Mouse (Mus musculus) CD4-positive, CD25-positive, alpha-beta regulatory T cell (primary cell): ENCODE measurements around the gene Mad1l1. TPM values are rescaled to one million over a fixed set of nuclear protein-coding genes. Genes with fewer than 3 reads are reported as not detected.

ENCODE experiments used
- polyA plus RNA-seq: library from polyadenylated mRNA; unstranded; fragments of 100-300 nt; shearing (Covaris generic); gene quantifications from one replicate; pipeline ENCODE4 v1.2.1, GENCODE M21; 2017

The Mad1l1 gene
- 29.0 TPM for polyA plus RNA-seq

GRCm38 (mm10) chr5:140321042-140321755 is at the start of gene Mad1l1, which contains the start of gene Nudt1:
Mad1l1 (minus strand) TSS chr5:140321552.
Nudt1 (plus strand) TSS chr5:140321656.

GRCm38 (mm10) chr5:140331615-140332512 is 10.5 kb upstream of the Mad1l1 start, which contains the start of gene Mrm2:
Mrm2 (minus strand) TSS chr5:140331898.

Other genes starting within 250 kb of the Mad1l1 start
- 20.0 TPM for gene Nudt1, start 104 bp upstream of the Mad1l1 start, polyA plus RNA-seq
- 15.9 TPM for gene Mrm2, start 10.3 kb upstream of the Mad1l1 start, polyA plus RNA-seq
- gene Snx8, start 67.7 kb upstream of the Mad1l1 start, polyA plus RNA-seq, result 1.4 TPM
- 225 TPM for gene Eif3b, start 97.8 kb upstream of the Mad1l1 start, polyA plus RNA-seq
- not detected for gene Gm4869, start 124.1 kb upstream of the Mad1l1 start, polyA plus RNA-seq
- 42.8 TPM for gene Chst12, start 184.0 kb upstream of the Mad1l1 start, polyA plus RNA-seq
- gene Grifin, start 243.5 kb upstream of the Mad1l1 start, polyA plus RNA-seq, result 4.6 TPM